Mouse (Mus musculus): ENCODE results near the gene Gm20896. TPM values are rescaled to one million over a fixed set of nuclear protein-coding genes. Genes with fewer than 3 reads are reported as not detected.
"Not testable (repeated sequence)": the region's sequence is repeated elsewhere in the genome, so short reads cannot be mapped to it uniquely, and the experiment has no call there.

Gene Gm20896
- not detected in 2 replicates for polyA plus RNA-seq (2014; fragmentation: Nextera tagmentation; extraction: Ambion mirVana)

DNA sequence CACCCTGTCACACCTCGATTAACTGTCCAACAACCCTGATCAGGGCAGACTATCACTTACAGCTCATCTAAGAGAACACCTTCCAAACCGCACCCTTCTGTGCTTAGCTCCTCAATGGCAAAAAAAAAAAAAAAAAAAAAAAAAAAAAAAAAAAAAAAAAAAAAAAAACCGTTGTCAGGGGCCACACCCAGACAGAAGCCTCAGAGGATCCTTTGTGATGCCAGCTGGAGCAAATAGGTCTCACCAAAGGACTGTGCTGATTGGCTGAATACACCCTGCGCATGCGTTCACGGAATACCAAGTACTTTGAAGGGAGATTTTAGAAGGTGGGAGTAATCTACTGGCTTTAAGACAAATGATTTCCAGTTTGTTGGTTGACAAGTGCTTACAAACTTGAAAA lies at the start of gene Gm20896:
Gene Gm20896, minus strand, starts transcription at position 101 of the 400 bp plus-strand sequence.
- WGBS: no CpG with 5 or more reads among the region's 6 CpGs
- not testable (repeated sequence) for ATAC-seq (ENCODE audit: low FRiP score); H3K9ac ChIP-seq; DNase-seq (ENCODE audit: low spot score); H3K27ac ChIP-seq; H3K9me3 ChIP-seq (ENCODE audit: control insufficient read depth, low read length); H3K4me3 ChIP-seq (replicated peaks; ENCODE audit: low read length); H3K4me1 ChIP-seq (replicated peaks; ENCODE audit: control insufficient read depth, insufficient read depth, low read length); H3K36me3 ChIP-seq (replicated peaks; ENCODE audit: control insufficient read depth, insufficient read depth); H3K4me2 ChIP-seq (replicated peaks); H3K27me3 ChIP-seq (ENCODE audit: control insufficient read depth, insufficient read depth, low read length)

Data from hindbrain, embryonic 14.5 days (tissue).